Mouse (Mus musculus) liver, embryonic 14.5 days (tissue): Measurements from ENCODE around the gene Cgrrf1.
A peak's percentile ranks its signal among the peaks of the same experiment; 100 is the strongest.

Experiments
- CTCF ChIP-seq: IDR thresholded peaks from 2 replicates; pipeline ENCODE4 v1.5.1; 2016; ENCODE audit warnings: antibody characterized with exemption, low read depth, control low read depth
- EP300 ChIP-seq: IDR thresholded peaks from 2 replicates; pipeline ENCODE4 v1.6.1; 2016; ENCODE audit warnings: antibody characterized with exemption, low read depth

GRCm38 (mm10) chr14:46821873-46822716 lies 9.8 kb upstream of the Cgrrf1 start, which contains the start of gene Gmfb:
- peak; percentile 53 for TF ChIP-seq CTCF
- TF ChIP-seq EP300, result peak; percentile 47; the same call in 1 of the 2 replicates
